Mouse (Mus musculus) heart, postnatal 0 days (tissue): ENCODE measurements around the gene Hist1h2ao. TPM values are rescaled to one million over a fixed set of nuclear protein-coding genes. Genes with fewer than 3 reads are reported as not detected.
"Not testable (repeated sequence)": the region's sequence is repeated elsewhere in the genome, so short reads cannot be mapped to it uniquely, and the experiment has no call there.

ENCODE experiments used
- ATAC-seq: fragments of 200-750 bp; cut with Nextera tagmentation; 2 replicates; pipeline ENCODE4 v1.8.0; 2017; ENCODE audit warnings: low read depth, moderate number of reproducible peaks, moderate library complexity; ENCODE audit not compliant: insufficient read depth
- DNase-seq: peaks from one replicate; pipeline ENCODE4 v3.0.0-alpha.2; 2016; ENCODE audit warnings: low spot score
- H3K27ac ChIP-seq: fragments of 300-500 bp; sonication (generic); 2 replicates; pipeline ENCODE4 v1.5.1; 2014; ENCODE audit warnings: low read depth, mild to moderate bottlenecking
- H3K27me3 ChIP-seq: fragments of 300-500 bp; sonication (generic); 2 replicates; pipeline ENCODE4 v1.6.1; 2014; ENCODE audit warnings: low read length, mixed read lengths; ENCODE audit not compliant: control insufficient read depth, insufficient read depth
- H3K36me3 ChIP-seq: fragments of 300-500 bp; sonication (generic); replicated peaks from 2 replicates; pipeline ENCODE4 v1.6.1; 2014; ENCODE audit warnings: low read length, mixed read lengths; ENCODE audit not compliant: control insufficient read depth, insufficient read depth
- H3K4me1 ChIP-seq: fragments of 300-500 bp; sonication (generic); 2 replicates; pipeline ENCODE4 v1.6.1; 2014; ENCODE audit warnings: antibody characterized with exemption; ENCODE audit not compliant: control insufficient read depth, insufficient read depth
- H3K4me2 ChIP-seq: fragments of 300-500 bp; sonication (generic); 2 replicates; pipeline ENCODE4 v1.6.1; 2014; ENCODE audit warnings: low read depth, mild to moderate bottlenecking, low read length, moderate library complexity
- H3K4me3 ChIP-seq: fragments of 300-500 bp; sonication (generic); 2 replicates; pipeline ENCODE4 v1.5.1; 2014; ENCODE audit warnings: low read depth, low read length
- H3K9ac ChIP-seq: fragments of 300-500 bp; sonication (generic); replicated peaks from 2 replicates; pipeline ENCODE4 v1.6.1; 2014; ENCODE audit warnings: low read depth, low read length, mixed read lengths
- H3K9me3 ChIP-seq: fragments of 300-500 bp; sonication (generic); replicated peaks from 2 replicates; pipeline ENCODE4 v1.6.1; 2016; ENCODE audit warnings: low read length; ENCODE audit not compliant: control insufficient read depth
- CTCF ChIP-seq: IDR thresholded peaks from 2 replicates; pipeline ENCODE4 v1.5.1; 2016; ENCODE audit warnings: antibody characterized with exemption, control low read depth, low read depth
- EP300 ChIP-seq: IDR thresholded peaks from 2 replicates; pipeline ENCODE4 v1.6.1; 2016; ENCODE audit warnings: antibody characterized with exemption, low read depth
- WGBS: fragments of 180-500 bp; shearing (Covaris S2); extraction: QIAGEN DNeasy Blood & Tissue Kit; methylation state at CpG from one replicate; pipeline ENCODE4 v1.1.7; 2014; 5-methylcytosine and 5-hydroxymethylcytosine counted together
- polyA plus RNA-seq: library from polyadenylated mRNA; unstranded; fragments of >200 nt; fragmentation: Nextera tagmentation; extraction: Ambion mirVana; gene quantifications from 2 replicates; pipeline ENCODE4 v1.2.1, GENCODE M21; 2015
- total RNA-seq: library from RNA; depleted of rRNA; stranded (reverse); fragments of >200 nt; gene quantifications from 2 replicates; pipeline ENCODE4 v1.2.3, GENCODE M21; 2014; ENCODE audit warnings: low replicate concordance; rRNA removed

Gene Hist1h2ao
- not detected in 2 replicates for total RNA-seq
- not detected in 2 replicates for polyA plus RNA-seq

DNA sequence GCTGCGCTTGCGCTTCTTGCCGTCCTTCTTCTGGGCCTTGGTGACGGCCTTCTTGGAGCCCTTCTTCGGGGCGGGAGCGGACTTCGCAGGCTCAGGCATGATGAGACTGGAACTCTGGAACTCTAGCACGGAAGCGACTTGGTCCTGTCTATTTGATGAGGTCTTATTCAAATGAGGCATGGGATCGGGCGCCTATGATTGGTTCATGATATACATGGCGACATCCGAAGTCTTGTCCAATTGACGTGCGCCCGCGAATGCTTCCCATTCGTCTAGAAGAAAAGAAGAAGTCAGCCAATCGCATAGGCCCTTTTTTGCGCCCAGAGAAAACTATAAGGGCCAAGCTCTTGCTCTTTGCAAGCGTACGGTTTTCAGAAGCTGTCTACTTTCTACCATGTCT is at the start of gene Hist1h2ao, which contains the start of gene Hist1h2bq:
Gene Hist1h2ao (plus strand): TSS at position 393 of the 400 bp plus-strand sequence.
Gene Hist1h2bq (minus strand): TSS at position 125 of the 400 bp plus-strand sequence.
- peak; percentile 95 for ATAC-seq
- H3K4me2 ChIP-seq, H3K9me3 ChIP-seq, H3K9ac ChIP-seq, H3K27me3 ChIP-seq, H3K27ac ChIP-seq, H3K4me1 ChIP-seq, H3K4me3 ChIP-seq, H3K36me3 ChIP-seq, DNase-seq: not testable (repeated sequence)
- no CpG with 5 or more reads among the region's 23 CpGs for WGBS

DNA sequence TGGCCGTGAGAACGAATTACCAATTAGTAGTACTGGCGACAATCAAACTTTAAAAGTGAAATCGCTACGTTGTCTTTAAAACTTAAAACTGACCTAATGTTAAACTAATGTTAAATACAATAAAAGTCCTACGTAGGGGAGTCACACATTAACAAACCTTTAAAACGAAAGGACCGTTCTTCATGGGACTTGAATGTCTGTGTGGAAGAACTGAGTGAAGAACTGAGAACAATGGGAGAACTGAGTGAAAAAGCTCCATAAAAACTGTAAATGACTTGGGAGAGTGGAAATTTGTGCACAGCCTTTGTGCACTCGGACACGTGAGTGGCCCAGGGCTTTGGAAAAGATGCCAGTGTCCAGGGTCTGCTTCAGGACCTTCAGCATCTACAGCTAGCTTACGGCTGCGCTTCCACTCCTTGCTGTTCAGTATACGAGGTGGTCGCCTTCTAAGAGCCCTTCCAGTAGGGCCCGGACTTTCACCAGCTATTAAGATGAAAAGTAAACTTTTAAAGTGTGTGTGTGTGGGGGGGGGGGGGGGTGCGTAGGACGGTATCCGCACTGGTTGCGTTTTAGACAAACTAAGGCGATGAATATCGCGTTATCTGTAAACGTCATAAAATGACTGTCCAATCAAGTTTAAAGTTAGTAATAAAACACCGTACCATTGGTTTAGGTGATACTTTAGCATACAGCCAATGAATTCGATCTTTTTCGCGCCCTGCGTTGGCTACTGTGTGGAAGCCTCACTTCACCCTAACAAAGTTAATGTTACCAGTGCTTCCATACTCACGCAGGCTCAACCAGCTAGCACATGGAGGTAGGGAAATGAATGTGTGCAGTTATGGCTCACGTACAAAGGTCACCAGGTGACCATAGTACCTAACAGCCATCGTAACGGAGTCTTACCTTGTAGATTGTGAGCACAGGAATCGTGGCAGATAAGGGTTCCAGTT is 31.2 kb upstream of the Hist1h2ao start:
- peak overlapping the region; percentile 86 for H3K4me2 ChIP-seq
- no peaks in the 10 kb centered on the region for H3K9me3 ChIP-seq
- no peaks in the 10 kb centered on the region for H3K27me3 ChIP-seq
- no peaks in the 10 kb centered on the region for H3K36me3 ChIP-seq
- WGBS: 6% methylated on average over 33 of the region's 33 CpGs
- peaks cover 18% of the 10 kb centered on the region for H3K4me1 ChIP-seq
- peak overlapping the region; percentile 82 for H3K27ac ChIP-seq
- H3K4me3 ChIP-seq: peak overlapping the region; percentile 64
- H3K9ac ChIP-seq: peak overlapping the region; percentile 67
- DNase-seq (peak; percentile 94), ATAC-seq (peak; percentile 80)
- no peak for TF ChIP-seq CTCF
- TF ChIP-seq EP300: no peak

DNA sequence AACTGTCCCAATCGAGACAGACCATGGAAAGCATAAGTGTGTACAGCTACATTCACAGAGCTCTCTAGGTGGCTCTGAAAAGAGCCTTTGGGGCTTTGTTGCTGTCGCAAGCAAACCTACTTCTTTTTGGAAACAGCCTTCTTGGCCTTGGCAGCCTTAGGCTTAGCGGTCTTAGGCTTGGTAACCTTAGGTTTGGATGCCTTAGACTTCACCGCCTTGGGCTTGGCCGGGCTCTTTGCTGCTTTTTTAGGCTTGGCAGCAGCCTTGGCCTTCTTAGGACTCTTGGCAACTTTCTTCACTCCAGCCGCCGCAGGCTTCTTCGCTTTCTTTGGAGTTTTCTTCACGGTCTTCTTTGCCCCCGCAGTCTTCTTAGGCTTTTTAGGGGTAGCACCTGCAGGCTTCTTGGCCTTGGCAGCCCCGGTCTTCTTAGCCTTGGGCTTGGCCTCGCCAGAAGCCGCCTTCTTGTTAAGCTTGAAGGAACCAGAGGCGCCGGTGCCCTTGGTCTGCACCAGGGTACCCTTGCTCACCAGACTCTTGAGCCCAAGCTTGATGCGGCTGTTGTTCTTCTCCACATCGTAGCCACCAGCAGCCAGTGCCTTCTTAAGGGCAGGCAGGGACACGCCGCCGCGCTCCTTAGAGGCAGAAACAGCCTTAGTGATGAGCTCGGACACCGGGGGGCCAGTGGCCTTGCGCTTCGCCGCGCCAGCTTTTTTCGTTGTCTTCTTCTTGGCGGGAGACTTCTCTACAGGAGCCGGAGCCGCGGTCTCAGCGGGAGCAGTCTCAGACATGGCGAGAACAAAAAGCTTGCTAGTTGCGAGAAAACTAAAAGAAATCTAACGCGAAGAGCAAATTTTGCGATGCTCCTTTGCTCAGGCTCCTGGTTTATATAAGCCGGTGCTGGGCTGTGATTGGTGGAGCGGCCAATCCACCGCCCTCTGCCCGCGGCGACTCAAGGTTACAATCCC is 30.2 kb upstream of the Hist1h2ao start, which contains the start of gene Hist1h1b:
Gene Hist1h1b (minus strand): TSS at position 859 of the 965 bp plus-strand sequence.
- peak; percentile 39 for ATAC-seq
- Histone ChIP-seq H3K27me3 (no peaks in the 10 kb centered on the region), H3K4me2 (peak within 1 kb of the TSS; percentile 86), H3K9me3 (no peaks in the 10 kb centered on the region), H3K27ac (peak within 1 kb of the TSS; percentile 82), H3K9ac (peak within 1 kb of the TSS; percentile 67), H3K4me1 (peaks cover 19% of the 10 kb centered on the region), H3K36me3 (no peaks in the 10 kb centered on the region), H3K4me3 (peak within 1 kb of the TSS; percentile 64)
- peak; percentile 72 for DNase-seq
- 1% methylated on average over 44 of the region's 44 CpGs for WGBS
- TF ChIP-seq EP300 (0 out of 2 replicates have a peak, but pooled peaks have one; percentile 11), CTCF (no peak)

DNA sequence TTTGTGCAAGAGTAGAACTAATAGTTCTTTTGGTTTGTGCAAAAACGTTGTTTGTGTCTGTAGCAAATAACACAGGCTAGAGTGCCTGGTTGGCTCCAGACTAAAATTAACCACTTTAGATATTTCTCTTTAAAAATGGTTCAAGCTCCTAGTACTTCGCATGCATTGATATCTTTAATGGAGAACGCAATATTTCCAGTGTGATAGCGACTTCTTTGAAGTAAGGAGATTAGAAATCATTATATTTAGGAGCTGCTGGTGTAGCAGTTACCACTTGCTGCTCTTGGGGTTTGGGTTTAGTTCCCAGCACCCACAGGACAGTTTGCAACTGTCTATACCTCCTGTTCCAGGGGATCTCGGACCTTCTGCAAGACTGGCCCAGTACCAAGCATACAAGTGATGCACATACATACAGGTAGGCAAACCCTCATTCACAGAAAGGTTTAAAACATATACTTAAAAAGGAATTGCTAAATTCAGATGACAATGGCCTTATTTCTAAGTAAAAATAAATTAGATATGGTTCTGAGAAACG is 29.2 kb upstream of the Hist1h2ao start:
- Histone ChIP-seq H3K9ac (peak overlapping the region; percentile 67), H3K4me2 (peak overlapping the region; percentile 86), H3K27ac (peak overlapping the region; percentile 82; the same call in 1 of the 2 replicates), H3K4me1 (peaks cover 25% of the 10 kb centered on the region), H3K9me3 (no peaks in the 10 kb centered on the region), H3K4me3 (peak overlapping the region; percentile 64), H3K36me3 (no peaks in the 10 kb centered on the region), H3K27me3 (no peaks in the 10 kb centered on the region)
- 48% methylated on average over 6 of the region's 6 CpGs for WGBS
- no peak for ATAC-seq
- DNase-seq: no peak
- TF ChIP-seq EP300: no peak
- TF ChIP-seq CTCF: no peak

DNA sequence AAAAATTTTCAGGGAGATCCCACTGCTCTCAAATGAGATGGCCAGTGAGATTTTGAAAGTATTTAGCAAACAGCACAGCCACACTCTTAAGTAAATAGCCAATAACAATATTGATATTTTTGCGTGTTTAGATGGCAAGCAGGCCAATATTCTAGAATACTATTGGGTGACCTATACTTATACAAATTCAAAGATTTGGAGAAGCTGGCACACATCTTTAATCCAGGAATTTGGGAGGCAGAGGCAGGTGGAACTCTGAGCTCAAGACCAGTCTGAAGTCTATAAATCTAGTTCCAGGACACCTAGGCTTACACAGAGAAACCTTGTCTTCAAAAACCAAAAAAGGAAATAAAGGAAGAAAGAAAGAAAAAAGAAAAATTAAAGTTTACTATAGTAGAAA is 28.6 kb upstream of the Hist1h2ao start:
- WGBS: 95% methylated on average over 1 of the region's 1 CpGs
- ATAC-seq (no peak), DNase-seq (no peak)
- TF ChIP-seq EP300: no peak
- no peak for TF ChIP-seq CTCF
- no peak overlapping the region for H3K9ac ChIP-seq
- no peaks in the 10 kb centered on the region for H3K9me3 ChIP-seq
- peaks cover 31% of the 10 kb centered on the region for H3K4me1 ChIP-seq
- H3K27me3 ChIP-seq: no peaks in the 10 kb centered on the region
- no peak overlapping the region for H3K4me2 ChIP-seq
- H3K4me3 ChIP-seq: no peak overlapping the region
- H3K36me3 ChIP-seq: no peaks in the 10 kb centered on the region
- no peak overlapping the region for H3K27ac ChIP-seq

DNA sequence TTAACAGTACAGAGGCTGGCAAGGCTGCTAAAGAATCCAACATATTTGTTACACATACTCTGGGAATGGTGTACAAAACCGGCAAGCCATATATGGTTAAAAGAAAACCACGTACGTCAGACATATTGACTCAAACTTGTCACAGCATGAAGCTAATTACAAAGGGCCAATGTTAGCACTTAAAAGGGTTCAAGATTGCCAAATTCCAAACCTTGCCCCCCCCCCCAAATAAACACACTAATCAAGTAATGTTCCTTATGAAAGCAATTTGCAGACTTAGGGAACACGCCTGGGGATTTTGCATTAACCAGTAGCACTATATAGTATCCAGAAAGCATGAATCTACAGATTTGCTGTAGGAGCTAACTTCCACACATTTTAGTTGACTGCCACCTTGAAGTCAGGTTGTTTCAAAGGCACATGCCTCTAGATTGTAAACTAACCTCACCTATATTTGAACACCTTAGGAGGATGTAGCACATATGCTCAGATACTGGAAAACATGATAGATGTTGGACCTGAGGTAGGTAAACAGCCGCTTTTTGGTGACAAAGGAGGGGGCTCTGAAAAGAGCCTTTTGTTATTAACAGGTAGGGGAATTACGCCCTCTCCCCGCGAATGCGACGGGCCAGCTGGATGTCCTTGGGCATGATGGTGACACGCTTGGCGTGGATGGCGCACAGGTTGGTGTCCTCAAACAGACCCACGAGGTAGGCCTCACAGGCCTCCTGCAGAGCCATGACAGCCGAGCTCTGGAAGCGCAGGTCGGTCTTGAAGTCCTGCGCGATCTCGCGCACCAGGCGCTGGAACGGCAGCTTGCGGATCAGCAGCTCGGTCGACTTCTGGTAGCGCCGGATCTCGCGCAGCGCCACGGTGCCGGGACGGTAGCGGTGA is 27.7 kb upstream of the Hist1h2ao start:
- peak; percentile 41 for DNase-seq
- not testable (repeated sequence) for H3K27me3 ChIP-seq, H3K36me3 ChIP-seq, ATAC-seq, H3K9me3 ChIP-seq
- H3K4me3 ChIP-seq: peak overlapping the region; percentile 47
- peak overlapping the region; percentile 84 for H3K27ac ChIP-seq
- peak overlapping the region; percentile 68 for H3K4me2 ChIP-seq
- peaks cover 31% of the 10 kb centered on the region for H3K4me1 ChIP-seq
- peak overlapping the region; percentile 62 for H3K9ac ChIP-seq
- WGBS: 3% methylated on average over 15 of the region's 35 CpGs
